Mouse (Mus musculus) right cerebral cortex, postnatal 10 days (tissue): Measurements from ENCODE around the gene Ctnnd2.
A peak's percentile ranks its signal among the peaks of the same experiment; 100 is the strongest.

Source experiments
- DNase-seq, 2 experiments: peaks; one replicate each; pipeline ENCODE4 v3.0.0; 2021; ENCODE audit warnings: low spot score in 2 of 2

The Ctnnd2 gene

GRCm38 (mm10) chr15:30986890-30987289 is 814.5 kb downstream of the Ctnnd2 start:
- DNase-seq: no peak

DNA sequence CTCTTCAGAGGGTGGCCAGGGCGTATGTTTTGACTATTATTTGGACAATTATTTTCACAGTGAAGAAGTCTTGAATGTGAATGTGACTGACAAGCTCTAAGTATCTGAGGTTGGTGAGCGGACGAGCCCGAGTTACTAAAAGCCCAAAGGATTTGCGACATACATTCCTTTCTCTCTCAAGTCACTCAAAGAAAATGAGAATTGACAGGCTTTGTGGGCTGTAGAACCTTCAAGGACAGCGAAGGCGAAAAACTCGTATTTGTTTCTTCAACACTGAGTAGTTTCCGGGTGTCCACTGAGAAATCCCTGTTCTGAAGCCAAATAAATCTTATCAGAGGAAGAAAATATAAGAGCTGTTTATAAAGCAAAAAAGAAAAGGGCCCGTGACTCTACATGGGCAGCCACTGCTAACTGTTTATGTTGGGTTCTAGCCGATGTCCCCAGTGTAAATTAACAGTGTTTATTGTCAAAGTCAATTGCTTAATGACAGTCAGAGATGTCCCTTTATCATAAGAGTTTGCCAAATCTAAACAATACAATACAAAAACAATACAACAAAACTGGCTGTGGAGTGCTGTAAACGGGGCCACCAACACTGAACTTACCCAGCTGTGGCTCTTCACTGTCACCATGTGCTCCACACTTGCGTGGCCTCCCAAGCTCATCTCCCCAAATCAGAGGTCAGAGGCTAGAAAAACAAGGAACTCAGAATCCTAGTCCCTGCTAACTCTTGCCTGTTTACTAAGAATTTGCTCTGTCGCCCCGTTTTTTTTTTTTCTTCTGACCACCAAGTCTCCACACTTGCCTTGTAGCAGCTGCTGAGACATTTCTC is 818.2 kb downstream of the Ctnnd2 start:
- DNase-seq: no peak

- DNase-seq: no peak
Observed at GRCm38 (mm10) chr15:30992357-30992756, 820.0 kb downstream of the Ctnnd2 start.

GRCm38 (mm10) chr15:30992901-30993300 is 820.5 kb downstream of the Ctnnd2 start:
- DNase-seq: no peak

- DNase-seq: no peak
Observed at GRCm38 (mm10) chr15:30995346-30995745, 823.0 kb downstream of the Ctnnd2 start.

DNA sequence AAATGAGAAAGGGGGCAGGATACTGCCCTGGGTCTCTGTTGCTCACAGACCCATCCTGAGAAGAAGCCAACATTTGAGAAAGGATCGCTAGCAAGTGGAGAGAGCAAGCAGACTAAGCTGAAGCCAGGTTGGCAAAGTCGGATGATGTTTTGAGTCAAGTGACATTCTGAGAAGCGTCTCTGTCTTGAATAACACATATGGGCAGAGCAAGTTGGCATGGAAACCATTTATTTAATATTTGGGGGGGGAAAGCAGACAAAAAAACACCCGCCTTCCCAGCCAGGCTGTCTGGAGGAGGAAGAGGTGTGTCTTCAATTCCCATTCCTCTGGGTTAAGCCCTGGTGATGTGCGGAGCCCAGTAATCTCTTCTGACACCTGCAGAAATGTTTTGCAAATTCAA is 832.1 kb downstream of the Ctnnd2 start:
- no peak for DNase-seq

- no peak for DNase-seq
Observed at GRCm38 (mm10) chr15:31004976-31005375, 832.6 kb downstream of the Ctnnd2 start.

GRCm38 (mm10) chr15:31006050-31006824 is 833.8 kb downstream of the Ctnnd2 start:
- DNase-seq: no peak

GRCm38 (mm10) chr15:31006825-31007157 is 834.4 kb downstream of the Ctnnd2 start:
- DNase-seq: no peak

- no peak for DNase-seq
Observed at GRCm38 (mm10) chr15:31008594-31008993, 836.2 kb downstream of the Ctnnd2 start.

GRCm38 (mm10) chr15:31020769-31021168 is 848.4 kb downstream of the Ctnnd2 start:
- DNase-seq: no peak

GRCm38 (mm10) chr15:31022012-31022411 is 849.6 kb downstream of the Ctnnd2 start:
- no peak for DNase-seq

GRCm38 (mm10) chr15:31022497-31022896 is 850.1 kb downstream of the Ctnnd2 start:
- no peak for DNase-seq

- no peak for DNase-seq
Observed at GRCm38 (mm10) chr15:31023766-31024165, 851.4 kb downstream of the Ctnnd2 start.

- no peak for DNase-seq
Observed at GRCm38 (mm10) chr15:31027448-31028230, 855.2 kb downstream of the Ctnnd2 start.

DNA sequence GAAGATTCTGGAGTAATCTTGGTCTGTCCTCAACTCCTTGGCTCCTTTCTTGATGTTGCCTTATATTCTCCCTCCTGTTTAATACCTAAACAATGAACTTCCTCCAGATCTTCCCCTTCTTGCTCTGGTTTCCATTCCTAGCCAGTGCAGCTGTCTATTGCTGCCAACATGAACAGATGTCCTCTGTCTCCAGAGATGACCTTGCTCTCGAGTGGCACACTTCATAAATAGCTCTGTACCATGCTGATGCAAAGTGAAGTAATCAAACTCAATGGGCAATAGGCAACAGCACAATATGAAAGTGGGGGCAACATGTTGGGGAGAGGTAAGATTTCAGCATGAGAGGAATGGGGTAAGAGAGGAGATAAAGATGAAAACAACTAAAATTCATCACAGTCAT is 872.6 kb downstream of the Ctnnd2 start:
- DNase-seq: no peak

- DNase-seq: no peak
Observed at GRCm38 (mm10) chr15:31051496-31051895, 879.1 kb downstream of the Ctnnd2 start.

DNA sequence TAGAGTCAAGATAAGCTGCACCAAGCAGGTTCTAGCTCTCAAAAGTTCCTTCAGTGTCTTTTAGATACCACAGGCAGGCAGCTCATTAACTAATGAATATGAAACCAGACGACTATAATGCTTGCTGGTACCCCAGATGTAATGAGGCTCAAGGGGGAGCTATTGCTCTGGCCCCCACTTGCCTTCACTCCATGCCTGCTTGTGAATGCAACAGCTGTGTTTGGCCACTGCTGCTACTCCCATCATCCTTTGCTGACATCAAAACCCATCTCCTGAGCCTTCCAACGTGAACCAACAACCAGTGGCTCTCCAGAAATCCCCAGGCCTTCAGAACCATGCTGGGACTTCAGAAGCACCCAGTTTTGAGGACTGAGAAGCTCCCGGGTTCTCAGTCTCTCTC is 883.8 kb downstream of the Ctnnd2 start:
- no peak for DNase-seq

GRCm38 (mm10) chr15:31058315-31058714 is 885.9 kb downstream of the Ctnnd2 start:
- no peak for DNase-seq

- no peak for DNase-seq
Observed at GRCm38 (mm10) chr15:31063734-31064133, 891.3 kb downstream of the Ctnnd2 start.

DNA sequence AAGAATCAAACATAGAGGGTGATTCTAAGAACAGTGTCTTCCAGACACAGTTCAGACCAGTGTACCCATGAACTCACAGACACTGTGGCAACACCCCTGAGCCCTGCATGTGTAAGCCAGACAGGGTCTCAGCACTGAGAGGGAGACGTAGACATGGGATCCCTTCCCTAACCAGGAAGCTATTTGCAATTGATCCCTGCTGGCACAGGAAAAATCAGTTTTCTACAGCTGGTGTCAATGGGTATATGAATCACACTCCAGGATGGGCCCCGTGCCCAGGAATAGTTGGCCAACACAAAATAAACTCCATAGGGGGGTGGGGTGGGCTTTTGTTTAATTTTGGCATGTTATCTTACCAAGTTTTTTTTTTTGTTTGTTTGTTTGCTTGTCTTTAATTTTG is 895.7 kb downstream of the Ctnnd2 start:
- peak; percentile 44 to 57 for DNase-seq

DNA sequence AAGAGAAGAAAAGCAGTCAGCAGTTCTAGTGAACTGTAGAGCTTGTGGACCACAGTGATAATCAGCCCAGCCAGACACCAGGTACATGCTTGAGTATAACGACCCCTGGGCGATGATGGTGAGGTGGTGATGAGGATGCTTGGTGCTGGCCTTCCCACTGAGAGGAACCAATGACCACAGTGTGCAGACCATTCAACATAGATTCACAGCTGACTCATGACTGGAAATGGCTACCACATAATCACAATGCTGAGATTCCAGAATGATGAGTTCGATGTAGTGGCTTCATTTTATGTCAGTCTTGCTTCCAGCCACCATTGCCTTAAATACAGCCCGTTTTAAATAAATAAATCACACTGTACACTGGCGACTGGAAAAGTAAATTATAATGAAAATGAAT is 897.9 kb downstream of the Ctnnd2 start:
- DNase-seq: no peak
